Mouse (Mus musculus) urinary bladder, postnatal 14 days (tissue): Measurements from ENCODE around the gene Samsn1.

Experiments used
- DNase-seq: peaks from one replicate; pipeline ENCODE4 v3.0.0; 2021; ENCODE audit warnings: low spot score

Samsn1 gene

GRCm38 (mm10) chr16:76022181-76022580, at the start of gene Samsn1:
TSS of gene Samsn1 (minus strand) at chr16:76022281.
- DNase-seq = no peak

GRCm38 (mm10) chr16:76066082-76066635, 44.1 kb upstream of the Samsn1 start:
- DNase-seq = no peak

GRCm38 (mm10) chr16:76054976-76055375, 32.9 kb upstream of the Samsn1 start:
- no peak for DNase-seq

GRCm38 (mm10) chr16:76054079-76054478, 32.0 kb upstream of the Samsn1 start:
- no peak for DNase-seq

- DNase-seq = no peak
Observed at GRCm38 (mm10) chr16:76053537-76053936, 31.5 kb upstream of the Samsn1 start.

GRCm38 (mm10) chr16:76047066-76047465, 25.0 kb upstream of the Samsn1 start:
- DNase-seq = no peak

- no peak for DNase-seq
Observed at GRCm38 (mm10) chr16:76040319-76040945, 18.4 kb upstream of the Samsn1 start.

- no peak for DNase-seq
Observed at GRCm38 (mm10) chr16:76019164-76019563, 2.9 kb downstream of the Samsn1 start.

- DNase-seq = no peak
Observed at GRCm38 (mm10) chr16:76003812-76004389, 18.2 kb downstream of the Samsn1 start.

GRCm38 (mm10) chr16:76002870-76003572, 19.1 kb downstream of the Samsn1 start:
- no peak for DNase-seq

GRCm38 (mm10) chr16:76002287-76002686, 19.8 kb downstream of the Samsn1 start:
- no peak for DNase-seq

GRCm38 (mm10) chr16:76001788-76002187, 20.3 kb downstream of the Samsn1 start:
- no peak for DNase-seq

- DNase-seq = no peak
Observed at GRCm38 (mm10) chr16:76000127-76000526, 22.0 kb downstream of the Samsn1 start.

GRCm38 (mm10) chr16:75990173-75990572, 31.9 kb downstream of the Samsn1 start:
- DNase-seq = no peak

- DNase-seq = no peak
Observed at GRCm38 (mm10) chr16:75983831-75984230, 38.2 kb downstream of the Samsn1 start.

- no peak for DNase-seq
Observed at GRCm38 (mm10) chr16:75979381-75979780, 42.7 kb downstream of the Samsn1 start.

GRCm38 (mm10) chr16:75977798-75978197, 44.3 kb downstream of the Samsn1 start:
- DNase-seq = no peak

GRCm38 (mm10) chr16:75975682-75976332, 46.3 kb downstream of the Samsn1 start:
- DNase-seq = no peak

- no peak for DNase-seq
Observed at GRCm38 (mm10) chr16:75970266-75970998, 51.6 kb downstream of the Samsn1 start.

GRCm38 (mm10) chr16:75962021-75962420, 60.1 kb downstream of the Samsn1 start:
- DNase-seq = no peak

- DNase-seq = no peak
Observed at GRCm38 (mm10) chr16:75961487-75961886, 60.6 kb downstream of the Samsn1 start.

- DNase-seq = peak; percentile 14
Observed at GRCm38 (mm10) chr16:75961036-75961435, 61.0 kb downstream of the Samsn1 start.
